Mouse (Mus musculus) cerebellum, adult 2 months (tissue): ENCODE measurements around the gene Mns1. TPM values are rescaled to one million over a fixed set of nuclear protein-coding genes. Genes with fewer than 3 reads are reported as not detected.
A peak's percentile ranks its signal among the peaks of the same experiment; 100 is the strongest.
"Not testable (repeated sequence)": the region's sequence is repeated elsewhere in the genome, so short reads cannot be mapped to it uniquely, and the experiment has no call there.

ENCODE experiments used
- DNase-seq, 2 experiments: peaks; one replicate each; pipeline ENCODE4 v3.0.0; 2021
- H3K27ac ChIP-seq: fragments of 200-500 bp; 2 replicates; pipeline ENCODE4 v1.5.1; 2012; ENCODE audit warnings: low read length, control low read depth, inconsistent platforms; ENCODE audit not compliant: insufficient read depth
- H3K27me3 ChIP-seq: fragments of 200-500 bp; 2 replicates; pipeline ENCODE4 v1.6.1; 2012; ENCODE audit warnings: inconsistent platforms, mild to moderate bottlenecking, low read length, moderate library complexity; ENCODE audit not compliant: control insufficient read depth, insufficient read depth
- H3K4me1 ChIP-seq: fragments of 200-500 bp; 2 replicates; pipeline ENCODE4 v1.6.1; 2011; ENCODE audit warnings: low read length; ENCODE audit not compliant: control insufficient read depth, insufficient read depth
- H3K4me3 ChIP-seq: fragments of 200-500 bp; replicated peaks from 2 replicates; pipeline ENCODE3; 2011; ENCODE audit warnings: mild to moderate bottlenecking, low read depth, low read length, control low read depth; ENCODE audit not compliant: insufficient read depth
- CTCF ChIP-seq: fragments of 200-500 bp; IDR thresholded peaks from 2 replicates; pipeline ENCODE4 v1.5.1; 2011; ENCODE audit warnings: low read depth, mild to moderate bottlenecking, control low read depth, low read length, moderate library complexity, borderline replicate concordance; ENCODE audit not compliant: insufficient read depth
- POLR2A ChIP-seq: fragments of 200-500 bp; IDR thresholded peaks from 2 replicates; pipeline ENCODE4 v1.6.1; 2011; ENCODE audit warnings: low read length, control low read depth, borderline replicate concordance; ENCODE audit not compliant: insufficient read depth
- WGBS: fragments of 180-500 bp; shearing (Covaris S2); methylation state at CpG from one replicate; pipeline ENCODE4 v1.1.7; 2018; 5-methylcytosine and 5-hydroxymethylcytosine counted together
- polyA plus RNA-seq: library from polyadenylated mRNA; depleted of rRNA; stranded (reverse); fragments of >200 nt; gene quantifications from 2 replicates; pipeline ENCODE4 v1.2.3, GENCODE M21; 2012

The Mns1 gene
- polyA plus RNA-seq, 1 experiment = 1.4 TPM

DNA sequence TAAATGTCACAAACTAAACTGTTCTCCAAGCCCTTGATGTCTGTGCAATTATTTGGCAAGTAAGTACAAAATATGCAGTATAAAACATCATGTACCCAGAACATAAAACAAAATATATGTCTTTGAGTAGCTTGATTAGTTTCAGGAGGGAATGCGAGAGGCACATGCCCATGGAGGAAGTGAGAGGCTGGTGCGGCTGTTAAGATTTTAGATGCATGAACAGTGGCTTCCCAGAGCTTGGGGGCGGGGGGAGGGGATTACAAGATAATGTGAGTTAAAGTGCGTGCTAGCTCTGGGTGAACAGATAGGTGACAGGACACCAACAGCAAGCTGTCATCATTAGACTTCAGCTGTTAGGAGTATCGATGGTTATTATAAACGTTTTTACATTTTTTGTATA is 13.3 kb downstream of the Mns1 start:
- Histone ChIP-seq H3K27me3 (no peaks in the 10 kb centered on the region), H3K27ac (no peak overlapping the region), H3K4me3 (no peak overlapping the region), H3K4me1 (no peaks in the 10 kb centered on the region)
- no peak for TF ChIP-seq CTCF
- TF ChIP-seq POLR2A = no peak
- no peak for DNase-seq
- 93% methylated on average over 6 of the region's 6 CpGs for whole genome bisulfite sequencing

GRCm38 (mm10) chr9:72454281-72454680 is 16.5 kb downstream of the Mns1 start:
- not testable (repeated sequence) for DNase-seq, H3K27ac ChIP-seq

DNA sequence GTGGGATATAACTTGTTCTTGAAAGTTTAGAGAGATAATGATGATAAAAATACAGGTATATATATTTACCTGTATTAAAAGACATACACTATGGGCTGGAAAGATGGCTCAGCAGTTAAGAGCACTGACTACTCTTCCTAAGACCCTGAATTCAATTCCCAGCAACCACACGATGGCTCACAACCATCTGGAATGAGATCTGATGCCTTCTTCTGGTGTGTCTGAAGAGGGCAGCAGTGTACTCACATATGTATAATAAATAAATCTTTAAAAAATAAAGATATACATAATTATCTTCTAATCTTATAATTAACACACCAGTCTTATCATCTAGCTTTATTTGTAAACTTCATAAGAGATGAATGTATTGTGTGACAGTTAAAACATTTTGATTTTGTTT is 18.6 kb downstream of the Mns1 start:
- Histone ChIP-seq H3K4me3 (no peak overlapping the region), H3K27ac (no peak overlapping the region), H3K4me1 (no peaks in the 10 kb centered on the region), H3K27me3 (no peaks in the 10 kb centered on the region)
- 20% methylated on average over 1 of the region's 1 CpGs for WGBS
- no peak for DNase-seq
- TF ChIP-seq POLR2A (no peak), CTCF (no peak)

More at GRCm38 (mm10) chr9:72454281-72454680, 16.5 kb downstream of the Mns1 start:
- not testable (repeated sequence) for H3K4me3 ChIP-seq, H3K27me3 ChIP-seq, H3K4me1 ChIP-seq

- H3K4me3 ChIP-seq = no peak overlapping the region
- no peak for TF ChIP-seq POLR2A
- peak; percentile 84 for TF ChIP-seq CTCF
- peak; percentile 55 to 57 for DNase-seq
- 15% methylated on average over 5 of the region's 5 CpGs for WGBS
- no peaks in the 10 kb centered on the region for H3K4me1 ChIP-seq
- H3K27me3 ChIP-seq = no peaks in the 10 kb centered on the region
- H3K27ac ChIP-seq = no peak overlapping the region
These were observed 20.4 kb downstream of the Mns1 start for GRCm38 (mm10) chr9:72458233-72458632.

DNA sequence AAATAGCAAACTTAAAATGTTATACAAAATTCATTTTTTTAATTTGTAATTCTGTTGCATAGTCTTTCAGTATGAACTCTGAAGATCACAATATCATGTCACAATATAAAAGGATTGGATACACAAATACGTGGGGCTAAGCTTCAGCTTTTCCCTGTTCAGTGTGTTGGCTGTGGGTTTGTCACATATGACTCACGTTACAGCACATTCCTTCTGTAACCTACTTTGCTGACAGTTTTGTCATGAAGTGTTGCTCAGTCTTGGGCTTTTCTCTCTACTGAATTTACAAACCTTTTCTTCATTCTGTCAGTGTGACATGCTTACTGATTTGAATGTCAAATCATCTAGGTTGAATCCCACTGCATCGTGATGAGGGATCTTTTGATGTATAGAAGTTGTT is 21.9 kb downstream of the Mns1 start:
- H3K27ac ChIP-seq = no peak overlapping the region
- H3K27me3 ChIP-seq = no peaks in the 10 kb centered on the region
- no peak for DNase-seq
- TF ChIP-seq POLR2A (no peak), CTCF (no peak)
- no peaks in the 10 kb centered on the region for H3K4me1 ChIP-seq
- H3K4me3 ChIP-seq = no peak overlapping the region
- 86% methylated on average over 3 of the region's 3 CpGs for WGBS

GRCm38 (mm10) chr9:72460767-72461166 is 23.0 kb downstream of the Mns1 start:
- no peak overlapping the region for H3K27ac ChIP-seq
- no peak for TF ChIP-seq POLR2A
- no peaks in the 10 kb centered on the region for H3K4me1 ChIP-seq
- H3K27me3 ChIP-seq = no peaks in the 10 kb centered on the region
- DNase-seq = no peak
- 91% methylated on average over 3 of the region's 3 CpGs for WGBS
- H3K4me3 ChIP-seq = no peak overlapping the region

DNA sequence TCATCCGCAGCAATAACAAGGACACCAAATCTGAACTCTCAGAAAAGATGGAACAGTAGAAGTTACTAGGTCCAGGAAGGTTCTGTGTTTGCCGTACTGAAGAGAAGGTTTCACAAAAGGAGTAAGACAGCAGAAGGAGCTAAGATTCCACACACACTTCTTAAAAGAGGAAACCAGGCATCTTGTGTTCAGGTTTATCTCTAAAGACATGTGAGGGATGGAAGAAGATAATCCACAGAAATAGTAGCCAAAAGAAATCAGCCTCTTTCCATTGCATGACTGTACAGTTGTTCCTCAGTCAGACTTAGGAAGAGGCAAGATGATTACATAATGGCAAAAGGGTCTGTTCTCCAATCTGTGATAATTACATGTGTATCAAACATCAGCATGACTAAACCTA is 24.6 kb downstream of the Mns1 start:
- no peak overlapping the region for H3K27ac ChIP-seq
- H3K27me3 ChIP-seq = no peaks in the 10 kb centered on the region
- no peak overlapping the region for H3K4me3 ChIP-seq
- no peaks in the 10 kb centered on the region for H3K4me1 ChIP-seq
- TF ChIP-seq POLR2A = no peak
- TF ChIP-seq CTCF = no peak
- 98% methylated on average over 2 of the region's 2 CpGs for WGBS
- no peak for DNase-seq

- Histone ChIP-seq H3K27me3 (no peaks in the 10 kb centered on the region), H3K27ac (no peak overlapping the region), H3K4me3 (no peak overlapping the region), H3K4me1 (no peaks in the 10 kb centered on the region)
- no peak for DNase-seq
- 98% methylated on average over 1 of the region's 1 CpGs for WGBS
- TF ChIP-seq POLR2A (no peak), CTCF (no peak)
These were observed 27.0 kb downstream of the Mns1 start for GRCm38 (mm10) chr9:72464806-72465205.

DNA sequence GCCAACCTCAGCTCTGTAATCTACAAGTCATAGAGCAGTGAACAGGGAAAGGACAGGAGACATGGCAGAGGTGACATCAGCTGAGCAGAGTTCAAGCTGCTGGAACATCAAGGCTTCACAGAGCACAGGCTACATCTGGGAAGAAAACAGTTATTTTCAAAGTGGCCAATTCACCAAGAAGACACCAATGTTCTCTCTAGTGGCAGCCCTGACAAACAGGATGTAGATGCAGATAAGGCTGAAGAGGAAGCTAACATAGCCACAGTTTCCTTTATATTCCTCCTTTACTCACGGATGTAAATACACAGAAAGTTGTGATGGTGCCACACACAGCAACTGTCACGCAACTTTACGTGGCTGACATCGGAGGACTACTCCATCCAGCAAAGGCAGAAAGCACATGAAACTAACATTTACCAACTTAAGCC is 28.0 kb downstream of the Mns1 start:
- WGBS = 94% methylated on average over 4 of the region's 4 CpGs
- no peaks in the 10 kb centered on the region for H3K4me1 ChIP-seq
- no peak for TF ChIP-seq POLR2A
- no peak overlapping the region for H3K4me3 ChIP-seq
- DNase-seq = no peak
- no peaks in the 10 kb centered on the region for H3K27me3 ChIP-seq
- no peak overlapping the region for H3K27ac ChIP-seq
